Mouse (Mus musculus) intestine, postnatal 0 days (tissue): ENCODE data around the gene Agpat2. TPM values are rescaled to one million over a fixed set of nuclear protein-coding genes. Genes with fewer than 3 reads are reported as not detected.
A peak's percentile ranks its signal among the peaks of the same experiment; 100 is the strongest.

Experiments used
- ATAC-seq: fragments of 200-750 bp; cut with Nextera tagmentation; 2 replicates; pipeline ENCODE4 v1.8.0; 2017; ENCODE audit warnings: mild to moderate bottlenecking, moderate TSS enrichment, moderate library complexity
- H3K27ac ChIP-seq: fragments of 300-500 bp; sonication (generic); 2 replicates; pipeline ENCODE4 v1.5.1; 2014; ENCODE audit warnings: mild to moderate bottlenecking, low read depth, low read length, moderate library complexity
- H3K27me3 ChIP-seq: fragments of 300-500 bp; sonication (generic); replicated peaks from 2 replicates; pipeline ENCODE4 v1.6.1; 2014; ENCODE audit warnings: low read length, mixed read lengths; ENCODE audit not compliant: control insufficient read depth, insufficient read depth
- H3K36me3 ChIP-seq: fragments of 300-500 bp; sonication (generic); 2 replicates; pipeline ENCODE4 v1.6.1; 2014; ENCODE audit warnings: mild to moderate bottlenecking, moderate library complexity; ENCODE audit not compliant: control insufficient read depth, insufficient read depth
- H3K4me1 ChIP-seq: fragments of 300-500 bp; sonication (generic); replicated peaks from 2 replicates; pipeline ENCODE4 v1.6.1; 2014; ENCODE audit warnings: antibody characterized with exemption, low read length, mixed read lengths; ENCODE audit not compliant: control insufficient read depth, insufficient read depth
- H3K4me2 ChIP-seq: fragments of 300-500 bp; sonication (generic); replicated peaks from 2 replicates; pipeline ENCODE4 v1.6.1; 2014; ENCODE audit warnings: low read depth, mild to moderate bottlenecking, moderate library complexity
- H3K4me3 ChIP-seq: fragments of 300-500 bp; sonication (generic); 2 replicates; pipeline ENCODE4 v1.5.1; 2014; ENCODE audit warnings: low read depth, low read length
- H3K9ac ChIP-seq: fragments of 300-500 bp; sonication (generic); 2 replicates; pipeline ENCODE4 v1.6.1; 2014; ENCODE audit warnings: mild to moderate bottlenecking, low read depth, low read length
- H3K9me3 ChIP-seq: fragments of 300-500 bp; sonication (generic); 2 replicates; pipeline ENCODE4 v1.6.1; 2016; ENCODE audit warnings: mixed run types; ENCODE audit not compliant: control insufficient read depth
- CTCF ChIP-seq: sonication (generic); IDR thresholded peaks from 2 replicates; pipeline ENCODE4 v1.5.1; 2016; ENCODE audit warnings: low read depth, mild to moderate bottlenecking, control low read depth, antibody characterized with exemption, moderate library complexity
- WGBS: fragments of 180-500 bp; shearing (Covaris S2); extraction: QIAGEN DNeasy Blood & Tissue Kit; methylation state at CpG from one replicate; pipeline ENCODE4 v1.1.7; 2014; 5-methylcytosine and 5-hydroxymethylcytosine counted together
- polyA plus RNA-seq: library from polyadenylated mRNA; unstranded; fragments of >200 nt; fragmentation: Nextera tagmentation; extraction: Ambion mirVana; gene quantifications from 2 replicates; pipeline ENCODE4 v1.2.1, GENCODE M21; 2015

Gene Agpat2
- polyA plus RNA-seq, 1 experiment from 2014 or later: 128 TPM

GRCm38 (mm10) chr2:26634629-26635488 lies 30.6 kb upstream of the Agpat2 start:
- no peak overlapping the region; the same call in 1 of the 2 replicates for H3K9ac ChIP-seq
- no peak overlapping the region for H3K4me3 ChIP-seq
- 0 out of 2 replicates have a peak, but pooled peaks cover 6% of the 10 kb centered on the region for H3K4me1 ChIP-seq
- H3K4me2 ChIP-seq: no peak overlapping the region
- ATAC-seq: no peak
- no peaks in the 10 kb centered on the region for H3K27me3 ChIP-seq
- H3K9me3 ChIP-seq: no peaks in the 10 kb centered on the region
- H3K27ac ChIP-seq: no peak overlapping the region
- TF ChIP-seq CTCF: no peak
- peaks cover 43% of the 10 kb centered on the region for H3K36me3 ChIP-seq
- 59% methylated on average over 12 of the region's 12 CpGs for WGBS

GRCm38 (mm10) chr2:26633953-26634530 lies 29.8 kb upstream of the Agpat2 start:
- Histone ChIP-seq H3K9ac (no peak overlapping the region), H3K4me3 (no peak overlapping the region), H3K4me2 (no peak overlapping the region), H3K27me3 (no peaks in the 10 kb centered on the region), H3K36me3 (peaks cover 43% of the 10 kb centered on the region), H3K9me3 (no peaks in the 10 kb centered on the region), H3K4me1 (0 out of 2 replicates have a peak, but pooled peaks cover 7% of the 10 kb centered on the region), H3K27ac (no peak overlapping the region)
- WGBS: 66% methylated on average over 4 of the region's 4 CpGs
- no peak for ATAC-seq
- no peak for TF ChIP-seq CTCF

GRCm38 (mm10) chr2:26632541-26633395 lies 28.6 kb upstream of the Agpat2 start:
- no peak for TF ChIP-seq CTCF
- no peak for ATAC-seq
- no peak overlapping the region for H3K4me3 ChIP-seq
- no peaks in the 10 kb centered on the region for H3K9me3 ChIP-seq
- no peaks in the 10 kb centered on the region for H3K27me3 ChIP-seq
- H3K36me3 ChIP-seq: peaks cover 35% of the 10 kb centered on the region
- no peak overlapping the region for H3K27ac ChIP-seq
- H3K4me2 ChIP-seq: no peak overlapping the region
- H3K9ac ChIP-seq: no peak overlapping the region
- 0 out of 2 replicates have a peak, but pooled peaks cover 3% of the 10 kb centered on the region for H3K4me1 ChIP-seq
- 87% methylated on average over 16 of the region's 16 CpGs for WGBS

- 0 out of 2 replicates have a peak, but pooled peaks cover 3% of the 10 kb centered on the region for H3K4me1 ChIP-seq
- no peak for TF ChIP-seq CTCF
- H3K27me3 ChIP-seq: no peaks in the 10 kb centered on the region
- H3K4me3 ChIP-seq: peak overlapping the region; percentile 48
- H3K9me3 ChIP-seq: no peaks in the 10 kb centered on the region
- no peak overlapping the region for H3K27ac ChIP-seq
- WGBS: 37% methylated on average over 5 of the region's 5 CpGs
- no peaks in the 10 kb centered on the region for H3K36me3 ChIP-seq
- peak overlapping the region; percentile 55; the same call in 1 of the 2 replicates for H3K9ac ChIP-seq
- H3K4me2 ChIP-seq: peak overlapping the region; percentile 90
- ATAC-seq: peak; percentile 10; the same call in 1 of the 2 replicates
Observed at GRCm38 (mm10) chr2:26628792-26629437, 24.7 kb upstream of the Agpat2 start.

GRCm38 (mm10) chr2:26627921-26628739 lies 23.9 kb upstream of the Agpat2 start, which contains the start of gene Fam69b:
Fam69b (plus strand) TSS chr2:26628457.
- no peak within 1 kb of the TSS for H3K27ac ChIP-seq
- peak within 1 kb of the TSS; percentile 90 for H3K4me2 ChIP-seq
- WGBS: under 1% methylated on average over 52 of the region's 70 CpGs

More at GRCm38 (mm10) chr2:26627921-26628739, 23.9 kb upstream of the Agpat2 start, which contains the start of gene Fam69b:
- Histone ChIP-seq H3K9ac (peak within 1 kb of the TSS; percentile 55), H3K36me3 (no peaks in the 10 kb centered on the region), H3K4me3 (peak within 1 kb of the TSS; percentile 48), H3K4me1 (0 out of 2 replicates have a peak, but pooled peaks cover 3% of the 10 kb centered on the region), H3K27me3 (no peaks in the 10 kb centered on the region), H3K9me3 (no peaks in the 10 kb centered on the region)
- no peak for TF ChIP-seq CTCF
- peak; percentile 34 for ATAC-seq
